Mouse (Mus musculus) limb, embryonic 14.5 days (tissue): ENCODE measurements at regions not wholly inside any gene's neighbourhood (a gene's known extent, or its start where the extent isn't known, plus 50 kb on each side); places are given as distances from the start of the nearest gene placed in this dataset.

Experiments used
- ATAC-seq: fragments of 200-750 bp; cut with Nextera tagmentation; 2 replicates; pipeline ENCODE4 v1.8.0; 2017; ENCODE audit warnings: low read depth, moderate number of reproducible peaks, moderate TSS enrichment; ENCODE audit not compliant: low FRiP score
- DNase-seq: peaks from one replicate; pipeline ENCODE4 v3.0.0-alpha.2; 2015; ENCODE audit warnings: low spot score
- H3K27ac ChIP-seq: fragments of 300-500 bp; sonication (generic); replicated peaks from 2 replicates; pipeline ENCODE4 v1.5.1; 2014; ENCODE audit warnings: low read depth, mild to moderate bottlenecking, low read length, moderate library complexity, mixed read lengths
- H3K27me3 ChIP-seq: fragments of 300-500 bp; sonication (generic); 2 replicates; pipeline ENCODE4 v1.6.1; 2014; ENCODE audit warnings: low read length, mixed read lengths; ENCODE audit not compliant: control insufficient read depth, insufficient read depth
- H3K36me3 ChIP-seq: fragments of 300-500 bp; sonication (generic); 2 replicates; pipeline ENCODE4 v1.6.1; 2014; ENCODE audit warnings: mild to moderate bottlenecking, low read length, moderate library complexity, mixed read lengths; ENCODE audit not compliant: control insufficient read depth, insufficient read depth
- H3K4me1 ChIP-seq: fragments of 300-500 bp; sonication (generic); 2 replicates; pipeline ENCODE4 v1.6.1; 2014; ENCODE audit warnings: antibody characterized with exemption, low read length, mixed read lengths; ENCODE audit not compliant: control insufficient read depth, insufficient read depth
- H3K4me2 ChIP-seq: fragments of 300-500 bp; sonication (generic); replicated peaks from 2 replicates; pipeline ENCODE4 v1.6.1; 2014; ENCODE audit warnings: low read depth, mild to moderate bottlenecking, low read length, moderate library complexity; ENCODE audit not compliant: severe bottlenecking
- H3K4me3 ChIP-seq: fragments of 300-500 bp; sonication (generic); replicated peaks from 2 replicates; pipeline ENCODE4 v1.5.1; 2014; ENCODE audit warnings: low read length
- H3K9ac ChIP-seq: fragments of 300-500 bp; sonication (generic); 2 replicates; pipeline ENCODE4 v1.6.1; 2014; ENCODE audit warnings: mild to moderate bottlenecking, low read depth, low read length, moderate library complexity; ENCODE audit not compliant: severe bottlenecking
- H3K9me3 ChIP-seq: fragments of 300-500 bp; sonication (generic); 2 replicates; pipeline ENCODE4 v1.6.1; 2016; ENCODE audit warnings: low read length; ENCODE audit not compliant: control insufficient read depth
- POLR2A ChIP-seq: fragments of 200-500 bp; IDR thresholded peaks from 2 replicates; pipeline ENCODE4 v1.8.0; 2012; ENCODE audit warnings: inconsistent platforms, mild to moderate bottlenecking, moderate library complexity, borderline replicate concordance; ENCODE audit not compliant: insufficient read depth, insufficient read length; ENCODE audit errors: extremely low read depth
- WGBS: fragments of 180-500 bp; shearing (Covaris S2); extraction: QIAGEN DNeasy Blood & Tissue Kit; methylation state at CpG from one replicate; pipeline ENCODE4 v1.1.7; 2014; 5-methylcytosine and 5-hydroxymethylcytosine counted together

DNA sequence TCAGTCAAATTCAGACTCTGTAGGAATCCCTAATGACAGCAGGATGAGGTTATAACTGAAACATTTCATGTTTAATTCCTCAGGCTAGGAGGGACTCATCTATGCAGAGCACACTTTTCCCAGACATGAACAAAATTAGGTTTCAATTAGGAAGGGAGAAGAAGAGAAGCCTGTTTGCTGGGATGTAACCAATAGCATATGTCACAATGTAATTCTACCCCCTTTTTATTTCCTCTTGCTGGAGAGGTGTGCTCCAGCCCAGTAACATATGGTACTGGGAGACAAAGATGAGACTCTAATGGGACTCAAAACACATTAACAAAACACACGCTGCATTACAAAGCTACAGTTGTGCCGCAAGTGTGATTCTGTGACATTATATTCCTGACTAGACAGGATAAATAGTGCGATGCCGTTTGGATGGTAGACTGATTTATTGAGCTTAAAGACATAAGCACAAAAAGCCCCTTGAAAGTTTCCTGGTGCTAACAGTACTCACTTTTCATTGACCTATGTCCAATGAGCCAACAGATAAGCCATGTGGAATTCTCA, 69.5 kb upstream of the Gbe1 start:
- no peaks in the 10 kb centered on the region for H3K27me3 ChIP-seq
- no peak for TF ChIP-seq POLR2A
- H3K4me1 ChIP-seq, result peaks cover 13% of the 10 kb centered on the region; the same call in 1 of the 2 replicates
- no peak overlapping the region for H3K4me2 ChIP-seq
- no peak overlapping the region for H3K9ac ChIP-seq
- no peak overlapping the region for H3K27ac ChIP-seq
- 37% methylated on average over 4 of the region's 4 CpGs for WGBS
- no peaks in the 10 kb centered on the region for H3K36me3 ChIP-seq
- no peaks in the 10 kb centered on the region for H3K9me3 ChIP-seq
- DNase-seq (no peak), ATAC-seq (no peak)
- H3K4me3 ChIP-seq, result no peak overlapping the region

DNA sequence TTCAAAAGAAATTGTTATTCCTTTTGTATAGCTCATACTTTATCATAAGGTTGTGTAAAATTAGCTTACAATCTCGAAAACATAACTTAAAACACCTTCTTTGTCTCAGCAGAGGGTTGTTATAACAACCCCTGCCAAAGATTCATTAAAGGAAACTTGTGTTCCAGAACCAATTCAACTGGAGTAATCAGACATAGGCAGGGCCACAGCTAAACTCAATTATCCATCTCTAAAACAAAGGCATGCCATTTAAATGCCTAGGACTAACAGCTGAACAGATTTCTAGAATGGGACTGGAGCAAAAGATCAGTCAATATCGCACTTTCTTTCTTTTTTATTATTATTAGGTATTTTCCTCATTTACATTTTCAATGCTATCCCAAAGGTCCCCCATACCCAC, 68.8 kb upstream of the Gbe1 start:
- H3K9ac ChIP-seq, result no peak overlapping the region
- no peaks in the 10 kb centered on the region for H3K36me3 ChIP-seq
- TF ChIP-seq POLR2A, result no peak
- H3K27ac ChIP-seq, result no peak overlapping the region
- H3K27me3 ChIP-seq, result no peaks in the 10 kb centered on the region
- no peak overlapping the region for H3K4me2 ChIP-seq
- DNase-seq (no peak), ATAC-seq (no peak)
- 69% methylated on average over 2 of the region's 2 CpGs for WGBS
- H3K4me1 ChIP-seq, result peaks cover 9% of the 10 kb centered on the region; the same call in 1 of the 2 replicates
- no peaks in the 10 kb centered on the region for H3K9me3 ChIP-seq
- H3K4me3 ChIP-seq, result no peak overlapping the region

DNA sequence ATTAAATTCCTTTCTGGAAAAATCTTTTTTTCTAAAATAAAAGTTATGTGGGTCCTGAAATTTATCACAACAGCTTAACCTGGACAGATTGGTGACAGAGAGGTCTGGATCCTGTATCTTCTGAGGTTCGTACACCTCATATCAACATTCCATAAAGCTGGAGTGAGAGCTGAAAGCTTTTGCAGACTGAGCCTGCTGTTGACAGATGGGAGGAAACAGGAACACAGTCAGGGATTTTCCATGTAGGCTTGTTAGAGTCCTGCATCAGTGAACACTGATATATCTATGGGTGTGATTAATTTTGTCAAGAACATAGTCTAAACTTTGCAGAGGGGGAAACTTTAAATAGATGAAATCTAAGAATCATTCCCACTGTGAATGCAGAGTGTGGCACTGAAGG, 54.4 kb upstream of the Gbe1 start:
- no peak overlapping the region for H3K4me2 ChIP-seq
- no peak overlapping the region for H3K4me3 ChIP-seq
- no peaks in the 10 kb centered on the region for H3K36me3 ChIP-seq
- WGBS, result 48% methylated on average over 1 of the region's 1 CpGs
- DNase-seq, result no peak
- H3K27ac ChIP-seq, result no peak overlapping the region
- no peak for TF ChIP-seq POLR2A
- H3K27me3 ChIP-seq, result no peaks in the 10 kb centered on the region
- no peak overlapping the region for H3K9ac ChIP-seq
- H3K9me3 ChIP-seq, result no peaks in the 10 kb centered on the region
- H3K4me1 ChIP-seq, result no peaks in the 10 kb centered on the region
- no peak for ATAC-seq

DNA sequence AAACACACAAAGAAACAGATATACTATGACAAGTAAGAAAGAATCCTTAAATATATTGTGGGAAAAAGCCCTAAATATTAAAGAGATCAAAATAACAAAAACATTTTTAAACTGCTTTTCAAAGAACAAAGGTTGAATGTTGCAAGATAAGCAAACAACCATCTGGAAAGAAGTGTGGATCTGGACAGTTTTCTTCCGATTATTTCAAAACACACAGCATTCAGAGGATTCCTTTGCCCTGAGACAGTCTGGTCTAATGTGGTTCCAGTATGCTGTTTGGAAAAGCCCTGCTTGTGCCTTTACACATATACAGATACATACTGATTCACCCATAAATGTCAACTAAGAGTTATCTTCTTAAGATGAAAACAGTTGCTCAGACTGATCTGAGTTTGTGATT, 53.6 kb upstream of the Gbe1 start:
- no peak overlapping the region for H3K27ac ChIP-seq
- no peaks in the 10 kb centered on the region for H3K4me1 ChIP-seq
- no peak for ATAC-seq
- H3K9ac ChIP-seq, result no peak overlapping the region
- TF ChIP-seq POLR2A, result no peak
- no peaks in the 10 kb centered on the region for H3K36me3 ChIP-seq
- DNase-seq, result no peak
- 67% methylated on average over 1 of the region's 1 CpGs for WGBS
- H3K4me2 ChIP-seq, result no peak overlapping the region
- no peaks in the 10 kb centered on the region for H3K9me3 ChIP-seq
- H3K27me3 ChIP-seq, result no peaks in the 10 kb centered on the region
- H3K4me3 ChIP-seq, result no peak overlapping the region
